Mouse (Mus musculus) bone marrow macrophage, adult 2 months (primary cell): ENCODE measurements around the gene Rspo4. TPM values are rescaled to one million over a fixed set of nuclear protein-coding genes. Genes with fewer than 3 reads are reported as not detected.

Source experiments
- H3K27ac ChIP-seq: 2 replicates; pipeline ENCODE4 v1.5.1; 2012; ENCODE audit warnings: low read depth, low read length; ENCODE audit not compliant: insufficient read depth
- H3K4me1 ChIP-seq: 2 replicates; pipeline ENCODE4 v1.6.1; 2012; ENCODE audit warnings: low read length; ENCODE audit not compliant: control insufficient read depth, insufficient read depth
- H3K4me3 ChIP-seq: 2 replicates; pipeline ENCODE4 v1.5.1; 2012; ENCODE audit warnings: mild to moderate bottlenecking, low read length, moderate library complexity; ENCODE audit not compliant: insufficient read depth
- CTCF ChIP-seq: IDR thresholded peaks from 2 replicates; pipeline ENCODE4 v1.5.1; 2012; ENCODE audit warnings: low read depth, mild to moderate bottlenecking, low read length, moderate library complexity
- POLR2A ChIP-seq: IDR thresholded peaks from 2 replicates; pipeline ENCODE4 v1.6.1; 2012; ENCODE audit warnings: mild to moderate bottlenecking, low read depth, low read length, borderline replicate concordance
- polyA plus RNA-seq: library from polyadenylated mRNA; stranded (reverse); fragments of >200 nt; gene quantifications from 2 replicates; pipeline ENCODE4 v1.2.4, GENCODE M21; 2012; ENCODE audit not compliant: missing spikeins, insufficient read depth, insufficient read length

The Rspo4 gene
- polyA plus RNA-seq, 1 experiment, result not detected

- no peak overlapping the region for H3K4me3 ChIP-seq
Measured at GRCm38 (mm10) chr2:151909386-151909785, 66.7 kb downstream of the Rspo4 start.

GRCm38 (mm10) chr2:151910498-151910897 is 67.8 kb downstream of the Rspo4 start:
- peaks cover 11% of the 10 kb centered on the region for H3K4me1 ChIP-seq
- TF ChIP-seq POLR2A (no peak), CTCF (no peak)
- no peak overlapping the region for H3K27ac ChIP-seq
- no peak overlapping the region for H3K4me3 ChIP-seq

More at GRCm38 (mm10) chr2:151909386-151909785, 66.7 kb downstream of the Rspo4 start:
- Histone ChIP-seq H3K4me1 (peaks cover 11% of the 10 kb centered on the region), H3K27ac (no peak overlapping the region)
- TF ChIP-seq CTCF (no peak), POLR2A (no peak)

- Histone ChIP-seq H3K27ac (no peak within 1 kb of the TSS), H3K4me1 (peaks cover 11% of the 10 kb centered on the region), H3K4me3 (no peak within 1 kb of the TSS)
- TF ChIP-seq POLR2A (no peak), CTCF (no peak)
Measured at GRCm38 (mm10) chr2:151910919-151911500, 68.3 kb downstream of the Rspo4 start, which contains the start of gene Angpt4. TSS of gene Angpt4 (plus strand) at chr2:151911210.

- no peak for TF ChIP-seq CTCF
- TF ChIP-seq POLR2A, result no peak
- peaks cover 11% of the 10 kb centered on the region for H3K4me1 ChIP-seq
- no peak overlapping the region for H3K4me3 ChIP-seq
- no peak overlapping the region for H3K27ac ChIP-seq
Measured at GRCm38 (mm10) chr2:151911751-151912150, 69.0 kb downstream of the Rspo4 start.

- no peak overlapping the region for H3K27ac ChIP-seq
- H3K4me3 ChIP-seq, result no peak overlapping the region
- H3K4me1 ChIP-seq, result peaks cover 11% of the 10 kb centered on the region
- TF ChIP-seq CTCF, result no peak
- TF ChIP-seq POLR2A, result no peak
Measured at GRCm38 (mm10) chr2:151914120-151914519, 71.4 kb downstream of the Rspo4 start.

- H3K4me1 ChIP-seq, result peaks cover 11% of the 10 kb centered on the region
- H3K27ac ChIP-seq, result no peak overlapping the region
- H3K4me3 ChIP-seq, result no peak overlapping the region
- no peak for TF ChIP-seq CTCF
- TF ChIP-seq POLR2A, result no peak
Measured at GRCm38 (mm10) chr2:151915111-151915510, 72.4 kb downstream of the Rspo4 start.

GRCm38 (mm10) chr2:151916061-151916831 is 73.5 kb downstream of the Rspo4 start:
- no peak for TF ChIP-seq CTCF
- no peak for TF ChIP-seq POLR2A
- Histone ChIP-seq H3K27ac (no peak overlapping the region), H3K4me1 (peaks cover 4% of the 10 kb centered on the region), H3K4me3 (no peak overlapping the region)

GRCm38 (mm10) chr2:151919140-151919539 is 76.4 kb downstream of the Rspo4 start:
- Histone ChIP-seq H3K4me1 (no peaks in the 10 kb centered on the region), H3K27ac (no peak overlapping the region), H3K4me3 (no peak overlapping the region)
- TF ChIP-seq CTCF (no peak), POLR2A (no peak)

GRCm38 (mm10) chr2:151921068-151921467 is 78.3 kb downstream of the Rspo4 start:
- H3K27ac ChIP-seq, result no peak overlapping the region
- TF ChIP-seq CTCF (no peak), POLR2A (no peak)
- no peak overlapping the region for H3K4me3 ChIP-seq
- H3K4me1 ChIP-seq, result no peaks in the 10 kb centered on the region

- TF ChIP-seq POLR2A, result no peak
- H3K27ac ChIP-seq, result no peak overlapping the region
- no peaks in the 10 kb centered on the region for H3K4me1 ChIP-seq
- no peak overlapping the region for H3K4me3 ChIP-seq
Measured at GRCm38 (mm10) chr2:151921596-151921995, 78.9 kb downstream of the Rspo4 start.

Other genes starting within 250 kb of the Rspo4 start
- gene Snph, start 210.3 kb upstream of the Rspo4 start, polyA plus RNA-seq, result not detected in 2 replicates
- gene Rad21l, start 174.4 kb upstream of the Rspo4 start, polyA plus RNA-seq, result not detected in 2 replicates
- gene Tmem74b, start 140.9 kb upstream of the Rspo4 start, polyA plus RNA-seq, result not detected in 2 replicates
- gene Psmf1, start 98.7 kb upstream of the Rspo4 start, polyA plus RNA-seq, result 28.5 and 28.9 TPM in 2 replicates
- gene Angpt4, start 68.3 kb downstream of the Rspo4 start, polyA plus RNA-seq, result not detected in 2 replicates
- 19.9 and 20.5 TPM in 2 replicates for gene Fam110a, start 137.3 kb downstream of the Rspo4 start, polyA plus RNA-seq
- gene Slc52a3, start 153.6 kb downstream of the Rspo4 start, polyA plus RNA-seq, result 0.83 and 1.4 TPM in 2 replicates
- gene Scrt2, start 238.6 kb downstream of the Rspo4 start, polyA plus RNA-seq, result not detected in 2 replicates